Mouse (Mus musculus) heart, adult 2 months (tissue): ENCODE data around the gene Dclk2. TPM values are rescaled to one million over a fixed set of nuclear protein-coding genes. Genes with fewer than 3 reads are reported as not detected.

Source experiments
- DNase-seq, 2 experiments: peaks; one replicate each; pipeline ENCODE4 v3.0.0; 2021
- H3K27ac ChIP-seq: fragments of 200-600 bp; 2 replicates; pipeline ENCODE4 v1.8.1; 2022
- H3K27me3 ChIP-seq: fragments of 200-500 bp; 2 replicates; pipeline ENCODE4 v1.6.1; 2012; ENCODE audit warnings: mild to moderate bottlenecking, low read length, inconsistent platforms, mixed read lengths; ENCODE audit not compliant: control insufficient read depth, insufficient read depth
- H3K36me3 ChIP-seq: fragments of 200-500 bp; 2 replicates; pipeline ENCODE4 v1.6.1; 2012; ENCODE audit warnings: low read length, inconsistent platforms; ENCODE audit not compliant: control insufficient read depth, insufficient read depth
- H3K4me1 ChIP-seq: fragments of 200-500 bp; 2 replicates; pipeline ENCODE4 v1.6.1; 2011; ENCODE audit warnings: low read length; ENCODE audit not compliant: control insufficient read depth, insufficient read depth
- H3K4me3 ChIP-seq: fragments of 200-600 bp; 2 replicates; pipeline ENCODE4 v1.8.1; 2022
- H3K79me2 ChIP-seq: fragments of 200-500 bp; replicated peaks from 2 replicates; pipeline ENCODE4 v1.6.1; 2012; ENCODE audit warnings: mild to moderate bottlenecking, inconsistent platforms, low read length, moderate library complexity, mixed read lengths; ENCODE audit not compliant: control insufficient read depth, insufficient read depth
- H3K9ac ChIP-seq: fragments of 200-500 bp; 2 replicates; pipeline ENCODE4 v1.6.1; 2012; ENCODE audit warnings: low read depth, mild to moderate bottlenecking, control low read depth, inconsistent platforms, low read length, mixed read lengths
- CTCF ChIP-seq: fragments of 200-600 bp; IDR thresholded peaks from 2 replicates; pipeline ENCODE4 v1.8.1; 2022; ENCODE audit warnings: antibody characterized with exemption, mild to moderate bottlenecking, moderate library complexity
- EP300 ChIP-seq: fragments of 200-500 bp; IDR thresholded peaks from 2 replicates; pipeline ENCODE4 v1.6.1; 2011; ENCODE audit warnings: low read depth, low read length, control low read depth; ENCODE audit not compliant: insufficient read depth
- POLR2A ChIP-seq: fragments of 200-500 bp; IDR thresholded peaks from 2 replicates; pipeline ENCODE4 v1.6.1; 2011; ENCODE audit warnings: mild to moderate bottlenecking, low read depth, low read length, control low read depth; ENCODE audit not compliant: insufficient read depth
- WGBS: fragments of 180-500 bp; shearing (Covaris S2); methylation state at CpG from one replicate; pipeline ENCODE4 v1.1.7; 2018; 5-methylcytosine and 5-hydroxymethylcytosine counted together
- intact Hi-C: fragments of 180-260 bp; cut with DNase I; formaldehyde crosslinking; loops from one replicate; pipeline ENCODE4 v1.15.1; 2025
- polyA plus RNA-seq: library from polyadenylated mRNA; depleted of rRNA; stranded (reverse); fragments of >200 nt; gene quantifications from 2 replicates; pipeline ENCODE4 v1.2.3, GENCODE M21; 2012
- total RNA-seq, 2 experiments: library from RNA; stranded (reverse); gene quantifications; 2 replicates each; pipeline ENCODE4 v1.2.3; 2021

The Dclk2 gene
- total and polyA plus RNA-seq, 3 experiments, result 1.1 to 2.6 (median 1.5) TPM

DNA sequence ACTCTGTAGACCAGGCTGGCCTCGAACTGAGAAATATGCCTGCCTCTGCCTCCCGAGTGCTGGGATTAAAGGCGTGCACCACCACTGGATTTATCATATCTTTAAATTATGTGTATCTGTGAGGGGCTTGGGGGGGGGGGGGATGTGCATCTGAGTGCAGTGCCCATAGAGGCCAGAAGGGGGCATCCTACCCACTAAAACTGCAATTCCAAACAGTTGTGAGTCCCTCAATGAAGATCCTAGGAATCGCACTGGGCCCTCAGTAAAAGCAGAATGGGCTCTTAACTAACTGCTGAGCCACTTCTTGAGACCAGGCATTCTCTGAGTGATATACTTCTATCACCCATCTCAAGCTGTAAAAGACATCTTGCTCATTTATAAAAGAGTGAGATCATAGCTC lies 85.5 kb downstream of the Dclk2 start:
- Histone ChIP-seq H3K36me3 (no peaks in the 10 kb centered on the region), H3K9ac (no peak overlapping the region), H3K4me1 (no peaks in the 10 kb centered on the region), H3K4me3 (no peak overlapping the region), H3K27me3 (no peaks in the 10 kb centered on the region), H3K27ac (no peak overlapping the region), H3K79me2 (no peaks in the 10 kb centered on the region)
- WGBS, result 96% methylated on average over 4 of the region's 4 CpGs
- peak; percentile 49 for TF ChIP-seq CTCF
- no peak for TF ChIP-seq EP300
- intact Hi-C loops, result loop anchor here (5.0 kb wide), 1 partner anchor 142 kb away; no protein-coding TSS in a partner anchor
- no peak for DNase-seq

DNA sequence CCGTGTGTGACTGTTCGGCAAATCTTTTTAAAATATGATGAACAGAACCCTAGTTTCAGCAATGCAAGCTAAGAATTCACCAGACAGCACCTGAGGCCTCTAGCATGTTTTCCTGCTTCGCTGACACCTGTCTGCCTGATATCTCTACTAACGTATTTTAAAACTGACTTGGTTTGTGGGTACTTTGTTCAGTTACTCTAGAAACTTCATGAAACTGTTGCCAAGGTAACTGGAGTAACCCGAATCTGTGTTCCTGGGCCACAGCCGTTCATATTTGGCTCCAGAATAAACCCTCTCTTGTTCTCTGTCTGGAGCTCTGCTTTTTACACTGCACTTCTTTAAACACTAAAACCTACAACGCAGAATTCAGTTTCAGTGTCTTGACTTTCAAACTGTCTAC lies 86.3 kb downstream of the Dclk2 start:
- Histone ChIP-seq H3K36me3 (no peaks in the 10 kb centered on the region), H3K27me3 (no peaks in the 10 kb centered on the region), H3K4me1 (no peaks in the 10 kb centered on the region), H3K79me2 (no peaks in the 10 kb centered on the region), H3K27ac (no peak overlapping the region), H3K9ac (no peak overlapping the region), H3K4me3 (no peak overlapping the region)
- intact Hi-C loops, result no loop called here
- 90% methylated on average over 7 of the region's 7 CpGs for WGBS
- TF ChIP-seq POLR2A (no peak), EP300 (no peak), CTCF (no peak)
- no peak for DNase-seq

DNA sequence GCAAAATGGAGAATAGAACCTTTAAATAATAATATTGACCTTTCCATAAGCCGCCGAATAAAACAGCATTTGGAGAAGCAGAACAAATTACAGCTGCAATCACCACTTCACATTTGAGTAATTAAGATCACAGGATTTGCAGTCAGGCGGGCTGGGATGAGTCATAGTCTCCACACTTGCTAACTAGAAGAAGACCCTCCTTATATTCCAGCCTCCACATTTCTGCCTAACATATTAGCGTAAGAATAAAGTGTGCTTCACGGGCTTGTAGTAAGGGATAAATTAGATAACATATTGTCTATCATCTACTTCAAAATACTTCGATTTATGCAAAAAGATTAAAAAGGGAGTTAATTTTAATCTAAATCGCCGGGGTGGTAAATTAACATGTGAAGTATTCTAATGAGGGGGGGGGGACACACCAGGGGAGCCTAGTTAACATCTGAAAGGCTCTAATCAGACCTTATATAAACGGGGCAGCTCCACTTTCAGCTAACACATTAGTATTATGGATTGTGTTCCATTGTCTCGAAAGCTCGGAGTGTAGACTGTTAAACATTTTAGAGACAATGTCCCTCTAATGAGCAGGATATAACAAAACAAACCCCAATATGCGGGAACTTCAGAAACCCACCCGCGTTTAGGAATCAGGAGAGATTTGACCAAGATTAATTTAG lies 87.9 kb downstream of the Dclk2 start:
- Histone ChIP-seq H3K9ac (no peak overlapping the region), H3K79me2 (no peaks in the 10 kb centered on the region), H3K36me3 (no peaks in the 10 kb centered on the region), H3K4me3 (no peak overlapping the region), H3K27ac (no peak overlapping the region), H3K27me3 (no peaks in the 10 kb centered on the region), H3K4me1 (no peaks in the 10 kb centered on the region)
- no peak for DNase-seq
- TF ChIP-seq EP300, result no peak
- TF ChIP-seq CTCF, result no peak
- no peak for TF ChIP-seq POLR2A
- 62% methylated on average over 14 of the region's 14 CpGs for WGBS
- intact Hi-C loops, result no loop called here

DNA sequence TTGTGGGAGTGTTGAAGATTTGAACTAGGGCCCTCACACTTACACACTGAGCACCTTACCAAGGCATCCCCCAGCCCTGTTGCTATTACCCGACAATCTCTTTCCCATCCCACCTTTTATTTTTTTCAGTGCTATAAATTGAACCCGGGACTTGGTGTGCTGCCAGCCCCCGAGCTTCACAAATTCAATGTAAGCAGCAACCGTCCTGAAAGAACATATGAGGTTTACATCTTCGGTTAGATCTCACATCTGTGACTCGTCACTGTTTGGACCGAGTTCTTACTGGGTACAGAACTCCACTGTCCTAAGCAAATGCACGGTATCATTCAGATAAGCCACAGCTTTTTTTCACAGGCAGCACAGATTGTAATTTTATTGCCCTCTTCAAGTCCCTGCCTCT lies 88.5 kb downstream of the Dclk2 start:
- Histone ChIP-seq H3K36me3 (no peaks in the 10 kb centered on the region), H3K27ac (no peak overlapping the region), H3K79me2 (no peaks in the 10 kb centered on the region), H3K4me1 (no peaks in the 10 kb centered on the region), H3K27me3 (no peaks in the 10 kb centered on the region), H3K4me3 (no peak overlapping the region), H3K9ac (no peak overlapping the region)
- DNase-seq, result no peak
- TF ChIP-seq CTCF (no peak), POLR2A (no peak), EP300 (no peak)
- 70% methylated on average over 8 of the region's 8 CpGs for WGBS
- intact Hi-C loops, result no loop called here

DNA sequence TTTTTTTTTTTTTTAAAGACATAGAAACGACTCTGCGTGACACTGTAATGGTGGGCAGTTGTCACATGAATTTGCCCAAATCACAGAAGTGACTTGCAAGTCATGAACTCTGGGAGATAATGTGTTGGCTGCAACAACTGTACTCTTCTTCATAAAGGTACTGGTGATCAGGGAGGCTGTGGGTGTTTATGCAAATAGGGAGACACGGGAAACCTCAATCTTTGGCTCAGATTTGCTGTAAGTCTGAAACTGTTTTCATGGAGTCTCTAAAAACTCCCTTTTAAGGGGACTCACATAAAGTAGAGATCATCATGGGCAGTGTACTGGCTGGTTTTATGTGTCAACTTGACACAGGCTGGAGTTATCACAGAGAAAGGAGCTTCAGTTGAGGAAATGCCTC lies 93.1 kb downstream of the Dclk2 start:
- WGBS, result 85% methylated on average over 3 of the region's 3 CpGs
- DNase-seq, result no peak
- H3K4me3 ChIP-seq, result no peak overlapping the region
- no peaks in the 10 kb centered on the region for H3K27me3 ChIP-seq
- H3K79me2 ChIP-seq, result no peaks in the 10 kb centered on the region
- intact Hi-C loops, result no loop called here
- no peaks in the 10 kb centered on the region for H3K4me1 ChIP-seq
- H3K36me3 ChIP-seq, result no peaks in the 10 kb centered on the region
- H3K9ac ChIP-seq, result no peak overlapping the region
- TF ChIP-seq POLR2A (no peak), CTCF (no peak), EP300 (no peak)
- no peak overlapping the region for H3K27ac ChIP-seq

DNA sequence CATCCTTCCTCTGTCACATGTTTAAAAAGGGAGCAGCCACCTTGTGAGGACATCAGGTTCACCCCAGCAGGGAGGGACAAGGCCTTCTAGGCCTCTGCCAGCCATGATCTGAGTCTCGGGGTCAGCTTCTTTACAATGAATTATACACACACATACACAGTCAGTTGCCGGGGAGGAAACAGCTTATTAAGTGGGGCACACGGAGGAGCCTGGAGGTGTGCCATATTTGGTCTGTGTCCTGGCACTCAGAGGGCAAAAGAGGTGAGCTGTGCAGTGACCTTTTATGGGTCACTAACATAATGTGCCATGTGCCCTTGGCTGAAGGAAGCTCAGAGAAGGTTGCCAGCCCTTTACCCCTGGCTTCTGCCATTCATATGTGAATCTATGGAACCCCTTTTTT lies 99.3 kb downstream of the Dclk2 start:
- H3K36me3 ChIP-seq, result no peaks in the 10 kb centered on the region
- WGBS, result 66% methylated on average over 3 of the region's 3 CpGs
- no peak overlapping the region for H3K4me3 ChIP-seq
- no peak overlapping the region for H3K27ac ChIP-seq
- no peaks in the 10 kb centered on the region for H3K27me3 ChIP-seq
- no peak for TF ChIP-seq CTCF
- intact Hi-C loops, result no loop called here
- DNase-seq, result no peak
- H3K4me1 ChIP-seq, result no peaks in the 10 kb centered on the region
- H3K9ac ChIP-seq, result no peak overlapping the region
- H3K79me2 ChIP-seq, result no peaks in the 10 kb centered on the region
